Mouse (Mus musculus) mesoderm, embryonic 11.5 days (tissue): ENCODE results near the gene Spin1.
"Not testable (repeated sequence)": the region's sequence is repeated elsewhere in the genome, so short reads cannot be mapped to it uniquely, and the experiment has no call there.

ENCODE experiments used
- DNase-seq: peaks from one replicate; pipeline ENCODE4 v3.0.0-alpha.2; 2012; ENCODE audit warnings: low read depth, low spot score

Gene Spin1

GRCm38 (mm10) chr13:51094323-51095195 is 6.1 kb upstream of the Spin1 start:
- no peak for DNase-seq

- no peak for DNase-seq
Observed at GRCm38 (mm10) chr13:51095196-51095715, 5.4 kb upstream of the Spin1 start.

GRCm38 (mm10) chr13:51096644-51097043 is 4.0 kb upstream of the Spin1 start:
- no peak for DNase-seq

- no peak for DNase-seq
Observed at GRCm38 (mm10) chr13:51099560-51100232, 984 bp upstream of the Spin1 start.

- DNase-seq, result peak; percentile 63
Observed at GRCm38 (mm10) chr13:51101016-51101776, 516 bp downstream of the Spin1 start.

- peak; percentile 34 for DNase-seq
Observed at GRCm38 (mm10) chr13:51101777-51102132, 1.1 kb downstream of the Spin1 start.

- no peak for DNase-seq
Observed at GRCm38 (mm10) chr13:51103111-51103725, 2.5 kb downstream of the Spin1 start.

- no peak for DNase-seq
Observed at GRCm38 (mm10) chr13:51103861-51104650, 3.4 kb downstream of the Spin1 start.

- DNase-seq, result no peak
Observed at GRCm38 (mm10) chr13:51105861-51106655, 5.4 kb downstream of the Spin1 start.

GRCm38 (mm10) chr13:51106816-51107215 is 6.1 kb downstream of the Spin1 start:
- DNase-seq, result no peak

GRCm38 (mm10) chr13:51109517-51109916 is 8.8 kb downstream of the Spin1 start:
- no peak for DNase-seq

GRCm38 (mm10) chr13:51114398-51114797 is 13.7 kb downstream of the Spin1 start:
- not testable (repeated sequence) for DNase-seq

GRCm38 (mm10) chr13:51115762-51116161 is 15.1 kb downstream of the Spin1 start:
- no peak for DNase-seq

- no peak for DNase-seq
Observed at GRCm38 (mm10) chr13:51120734-51121133, 20.1 kb downstream of the Spin1 start.

- no peak for DNase-seq
Observed at GRCm38 (mm10) chr13:51121966-51122365, 21.3 kb downstream of the Spin1 start.

GRCm38 (mm10) chr13:51122771-51123170 is 22.1 kb downstream of the Spin1 start:
- DNase-seq, result no peak

- DNase-seq, result no peak
Observed at GRCm38 (mm10) chr13:51125357-51125756, 24.7 kb downstream of the Spin1 start.

- no peak for DNase-seq
Observed at GRCm38 (mm10) chr13:51127906-51128305, 27.2 kb downstream of the Spin1 start.

GRCm38 (mm10) chr13:51128417-51128816 is 27.7 kb downstream of the Spin1 start:
- no peak for DNase-seq

- no peak for DNase-seq
Observed at GRCm38 (mm10) chr13:51131179-51131578, 30.5 kb downstream of the Spin1 start.
